Mouse (Mus musculus) adrenal gland, postnatal 36 days (tissue): ENCODE results near the gene Slc12a4. TPM values are rescaled to one million over a fixed set of nuclear protein-coding genes. Genes with fewer than 3 reads are reported as not detected.

Experiments used
- DNase-seq, 2 experiments: peaks; one replicate each; pipeline ENCODE4 v3.0.0; 2021; ENCODE audit warnings: mixed read lengths in 1 of 2
- microRNA-seq: library from miRNA; unstranded; fragments of <30 nt; microRNA quantifications from one replicate; pipeline ENCODE4 v1.2.0, GENCODE M21; 2021
- total RNA-seq, 2 experiments: library from RNA; stranded (reverse); gene quantifications; 2 replicates each; pipeline ENCODE4 v1.2.3; 2021

Slc12a4 gene
- total RNA-seq, 2 experiments from 2014 or later: 43.9 to 58.9 TPM

DNA sequence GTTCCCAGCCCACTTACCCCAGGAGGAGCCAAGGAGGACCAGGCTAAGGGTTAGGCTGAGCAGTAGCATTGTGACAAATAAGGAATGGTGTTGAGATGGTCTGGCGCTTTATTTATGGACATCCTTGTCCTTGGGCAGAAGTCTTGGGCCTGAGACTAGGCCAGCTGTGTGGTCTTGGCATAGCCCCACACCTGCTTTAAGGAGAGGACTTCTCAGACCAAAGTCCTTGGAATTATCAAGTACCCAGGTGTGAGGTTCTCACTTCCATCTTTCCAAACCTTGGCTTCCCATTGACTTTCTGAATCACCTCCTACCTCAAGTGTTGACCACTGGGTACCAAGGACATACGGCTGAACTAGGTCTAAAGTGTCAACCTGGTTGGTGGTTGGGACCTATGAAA lies 32.1 kb downstream of the Slc12a4 start, which contains the start of gene Ctrl:
Ctrl (minus strand) TSS at position 101 of the 400 bp plus-strand sequence.
- DNase-seq: no peak

DNA sequence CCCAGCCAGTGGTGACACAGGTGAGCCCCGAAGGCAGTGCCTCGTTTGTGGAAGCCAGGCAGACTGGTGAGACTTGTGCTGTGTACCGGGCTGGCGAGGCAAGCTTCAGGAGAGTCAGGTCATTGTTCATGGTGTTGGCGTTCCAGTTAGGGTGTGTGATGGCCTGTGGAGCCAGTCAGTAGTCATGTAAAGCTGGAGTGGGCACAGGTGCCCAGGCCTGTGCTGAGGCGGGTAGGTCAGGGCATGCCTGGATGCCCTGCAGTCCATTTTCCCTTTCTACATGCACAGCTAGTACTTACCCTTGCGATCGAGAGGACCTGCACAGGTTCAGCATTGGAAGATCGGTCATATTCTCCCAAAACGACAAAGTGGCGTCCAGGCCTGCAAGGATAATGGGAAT lies 33.4 kb downstream of the Slc12a4 start:
- no peak for DNase-seq

DNA sequence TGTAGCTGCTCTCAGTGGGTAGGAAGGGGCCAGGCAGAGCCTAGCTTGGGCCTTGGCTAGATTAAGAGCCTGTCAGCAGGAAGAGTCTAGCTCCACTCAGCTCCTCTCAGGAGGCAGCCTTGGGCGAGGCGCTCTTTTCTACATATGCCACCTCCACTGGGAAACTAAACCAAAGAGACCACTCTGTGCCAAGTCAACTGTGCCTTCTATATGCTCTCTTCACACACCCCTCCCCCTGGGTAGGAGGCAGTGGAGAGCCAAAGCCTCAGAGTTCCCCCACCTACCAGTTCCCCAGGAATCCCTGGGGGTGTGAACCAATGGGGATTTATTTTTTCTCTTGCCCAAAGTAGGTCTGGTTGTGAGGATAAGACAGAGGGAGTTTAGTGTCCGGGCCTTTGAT lies 34.6 kb downstream of the Slc12a4 start:
- no peak for DNase-seq

DNA sequence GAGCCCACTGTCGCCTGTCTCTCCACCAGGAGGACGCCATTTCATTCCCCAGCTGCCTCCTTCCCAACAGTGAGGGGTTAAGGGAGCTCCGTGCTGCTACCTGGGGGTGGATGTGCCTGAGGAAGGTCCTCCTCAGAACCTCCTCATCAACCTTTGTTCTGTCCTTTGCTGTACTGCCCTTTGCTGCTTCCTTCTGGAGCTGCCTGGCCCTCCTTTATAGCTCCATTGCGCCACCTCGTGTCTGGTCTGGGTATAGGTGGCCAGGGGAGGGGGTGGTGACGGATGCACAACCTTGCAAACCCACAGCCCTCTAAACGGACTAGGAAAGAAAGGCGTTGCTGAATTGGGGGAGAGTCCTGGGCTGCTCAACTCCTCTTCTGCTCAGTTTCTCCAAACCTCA lies 35.3 kb downstream of the Slc12a4 start:
- DNase-seq: peak; percentile 88 to 90

DNA sequence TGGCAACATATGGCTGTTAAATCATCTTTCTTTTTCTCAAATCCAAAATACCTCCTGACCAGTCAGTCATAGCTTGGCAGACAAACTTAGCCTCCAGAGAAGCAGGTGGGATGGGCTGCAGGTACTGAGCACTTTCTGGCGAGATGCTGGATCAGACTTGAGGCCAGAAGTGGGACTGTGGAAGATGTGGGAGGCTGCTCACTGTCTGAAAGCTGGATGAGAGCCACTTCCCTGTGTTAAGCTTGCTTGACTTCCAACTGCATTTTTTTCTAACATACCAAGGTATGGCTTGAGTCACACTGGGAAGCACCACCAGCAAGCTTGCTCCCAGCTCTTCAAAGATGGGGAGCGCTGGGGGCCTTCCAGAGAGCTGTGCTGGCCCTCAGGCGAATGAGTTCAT lies 40.8 kb downstream of the Slc12a4 start:
- no peak for DNase-seq

DNA sequence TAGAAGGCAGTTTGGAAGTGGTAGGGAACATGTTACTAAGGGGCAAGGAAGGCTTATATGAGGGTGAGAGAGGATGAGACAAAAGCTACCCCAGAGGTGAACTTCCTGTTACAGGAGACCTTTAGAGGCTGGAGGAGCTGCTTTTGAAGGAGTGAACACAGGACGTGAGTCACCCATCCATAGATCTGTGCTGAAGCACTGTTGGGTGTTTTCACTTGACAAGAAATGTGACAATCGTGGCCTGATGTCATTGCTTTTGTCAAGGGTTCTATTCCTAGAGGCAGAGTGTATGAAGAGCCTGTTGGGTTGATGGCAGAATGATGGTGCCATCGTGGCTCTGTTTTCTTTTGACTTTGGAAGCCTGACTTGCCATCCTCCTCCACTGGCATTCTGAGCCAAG lies 46.5 kb downstream of the Slc12a4 start:
- no peak for DNase-seq

DNA sequence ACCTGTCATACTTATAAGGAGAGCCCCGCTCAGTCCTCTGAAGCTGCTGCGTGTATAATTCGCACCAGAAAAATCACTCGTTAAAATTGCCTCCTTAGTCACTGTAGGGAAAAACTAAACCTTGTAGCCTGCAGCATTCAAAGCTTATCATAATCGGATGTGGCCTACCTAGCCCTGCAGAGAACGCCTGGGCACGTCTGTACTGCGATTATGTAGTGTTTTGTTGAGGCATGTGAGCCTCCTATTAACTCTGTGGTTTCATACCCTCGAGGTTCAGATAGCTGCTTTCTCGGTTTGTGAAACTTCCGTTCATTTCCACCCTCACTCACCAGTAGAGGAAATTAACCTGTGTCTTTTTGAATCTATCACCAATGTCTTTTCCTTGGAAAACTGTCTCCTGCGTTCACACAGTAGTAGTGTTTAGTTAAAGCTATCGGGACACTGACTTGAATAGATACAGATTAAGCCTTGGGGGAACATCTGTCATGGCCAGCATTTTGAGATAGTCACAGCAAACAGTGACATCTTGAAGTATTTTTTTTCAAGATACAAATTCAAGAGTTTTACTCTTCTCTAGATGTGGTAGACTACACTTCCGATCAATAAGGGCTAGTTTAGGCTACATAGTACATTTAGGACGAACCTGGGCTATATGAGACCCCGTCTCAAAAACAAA lies 64.8 kb downstream of the Slc12a4 start:
- no peak for DNase-seq

DNA sequence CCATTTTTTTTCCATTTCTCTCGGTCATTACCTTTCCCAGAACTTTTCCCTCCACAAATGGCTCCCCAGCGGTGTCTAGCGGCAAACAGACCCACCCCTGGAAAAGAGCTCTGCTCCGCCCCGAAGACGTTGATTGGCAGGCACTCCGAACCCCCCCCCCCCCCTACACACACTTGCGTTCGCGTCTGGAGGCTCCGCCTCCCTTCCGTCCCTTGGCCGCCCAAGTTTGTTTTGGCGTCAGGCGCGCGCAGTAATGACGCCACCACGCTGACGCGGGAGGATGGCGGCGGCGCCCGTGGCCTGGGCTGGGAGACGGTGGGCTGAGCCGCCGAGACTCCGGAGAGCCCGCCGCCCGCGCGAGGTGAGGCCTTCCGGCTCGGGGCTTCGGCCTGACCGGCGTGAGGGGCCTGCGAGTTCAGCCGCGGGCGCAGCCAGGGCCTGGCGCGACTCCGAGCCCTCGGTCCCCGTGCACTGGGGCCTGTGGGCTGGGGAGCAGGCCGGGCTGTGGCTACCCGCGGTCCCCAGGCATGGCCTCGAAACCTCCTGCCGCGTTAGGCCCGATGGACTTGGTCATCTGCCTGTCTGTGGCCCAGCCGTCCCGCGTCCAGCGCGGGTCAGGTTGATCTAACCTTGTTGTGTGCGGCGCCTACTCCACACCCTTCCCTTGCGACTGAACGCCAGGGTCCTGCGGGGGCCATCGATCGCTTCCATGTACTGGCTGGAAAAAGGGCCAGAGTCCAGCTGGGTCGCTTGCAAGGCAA lies 65.5 kb downstream of the Slc12a4 start, which contains the start of gene Pskh1:
Pskh1 (plus strand) TSS at position 262 of the 761 bp plus-strand sequence.
- DNase-seq: peak; percentile 94

DNA sequence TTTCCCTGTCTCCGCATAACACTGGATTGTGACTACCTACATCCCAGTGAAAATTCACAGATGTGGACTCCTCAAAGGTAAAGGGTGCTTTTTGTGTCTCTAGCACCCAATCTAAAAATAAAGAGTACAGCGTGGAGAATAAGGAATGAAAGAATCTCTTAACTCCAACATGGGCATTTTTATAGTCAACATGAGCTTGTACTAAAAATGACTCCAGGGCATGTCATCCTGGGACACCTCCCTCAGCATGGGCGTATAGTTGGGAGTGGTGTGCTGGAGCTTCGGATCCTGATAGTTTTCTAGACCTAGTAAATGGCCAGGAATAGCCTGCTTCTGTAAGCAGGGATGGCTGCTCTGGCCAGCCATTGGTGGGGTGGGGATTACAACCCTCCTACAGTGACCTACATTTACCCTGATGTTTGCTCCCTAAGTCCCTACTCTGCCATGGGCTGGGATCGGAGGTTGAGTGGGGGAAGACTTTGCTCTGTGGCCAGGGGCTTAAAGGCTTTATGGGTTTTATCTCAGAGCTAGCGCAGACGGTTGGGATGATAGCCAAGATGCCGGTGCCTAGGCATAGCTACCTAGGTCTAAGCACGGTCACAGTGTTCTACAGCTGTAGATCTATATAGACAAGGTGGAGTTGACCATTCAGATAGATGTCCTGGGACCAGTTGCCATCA lies 68.0 kb downstream of the Slc12a4 start:
- no peak for DNase-seq

Small RNAs within 50 kb of the gene (microRNA-seq; reads per million reads assigned to microRNA genes)
- gene Mir7074: not detected

Other genes with a start within 250 kb of the Slc12a4 start
- 10 to 100 TPM in 1 of 2 experiments, 1 to 10 TPM in 1; 9.7 to 10.3 TPM for gene Gfod2, start 207.4 kb downstream of the Slc12a4 start, total RNA-seq
- gene Ranbp10, start 138.7 kb downstream of the Slc12a4 start, total RNA-seq: 10 to 100 TPM; 23.7 to 24.0 TPM
- not detected for gene Tsnaxip1, start 138.4 kb downstream of the Slc12a4 start, total RNA-seq
- gene Cenpt, start 112.8 kb downstream of the Slc12a4 start, total RNA-seq: 1 to 10 TPM; 4.3 to 9.6 TPM
- gene Thap11, start 111.0 kb downstream of the Slc12a4 start, total RNA-seq: 10 to 100 TPM; 40.0 to 41.1 TPM
- 10 to 100 TPM; 43.2 to 43.8 TPM for gene Nutf2, start 105.5 kb downstream of the Slc12a4 start, total RNA-seq
- 10 to 100 TPM; 31.6 to 38.2 TPM for gene Edc4, start 85.2 kb downstream of the Slc12a4 start, total RNA-seq
- 1 to 10 TPM in 1 of 2 experiments, under 1 TPM in 1; 0.59 to 1.7 TPM for gene Nrn1l, start 72.5 kb downstream of the Slc12a4 start, total RNA-seq
- 10 to 100 TPM; 29.0 to 33.1 TPM for gene Pskh1, start 65.7 kb downstream of the Slc12a4 start, total RNA-seq
- gene Ctrl, start 32.2 kb downstream of the Slc12a4 start, total RNA-seq: under 1 TPM; 0.66 to 0.76 TPM
- gene Psmb10, start 27.7 kb downstream of the Slc12a4 start, total RNA-seq: 10 to 100 TPM; 68.1 to 87.1 TPM
- gene Lcat, start 22.7 kb downstream of the Slc12a4 start, total RNA-seq: 1 to 10 TPM; 1.3 to 1.9 TPM
- not detected for gene Dpep3, start 13.3 kb upstream of the Slc12a4 start, total RNA-seq
- gene Dus2, start 25.2 kb upstream of the Slc12a4 start, total RNA-seq: 10 to 100 TPM; 16.0 to 19.3 TPM
- under 1 TPM in 1 of 2 experiments, not detected in 1; 0.30 TPM for gene Dpep2nb, start 39.9 kb upstream of the Slc12a4 start, total RNA-seq
- 10 to 100 TPM; 15.5 to 16.9 TPM for gene Ddx28, start 45.8 kb upstream of the Slc12a4 start, total RNA-seq
- 10 to 100 TPM; 37.3 to 48.0 TPM for gene Nfatc3, start 92.7 kb upstream of the Slc12a4 start, total RNA-seq
- gene Esrp2, start 170.9 kb upstream of the Slc12a4 start, total RNA-seq: 1 to 10 TPM; 1.1 to 3.5 TPM
- gene Pla2g15, start 184.3 kb upstream of the Slc12a4 start, total RNA-seq: 10 to 100 TPM; 17.4 to 29.6 TPM
- 10 to 100 TPM; 28.4 to 33.1 TPM for gene Slc7a6, start 202.8 kb upstream of the Slc12a4 start, total RNA-seq
- gene Slc7a6os, start 244.8 kb upstream of the Slc12a4 start, total RNA-seq: 10 to 100 TPM; 26.3 to 28.6 TPM
- 10 to 100 TPM; 27.0 to 28.2 TPM for gene Prmt7, start 244.8 kb upstream of the Slc12a4 start, total RNA-seq